Mouse (Mus musculus) olfactory bulb, adult 2 months (tissue): Measurements from ENCODE around the gene Mrps34.

Source experiments
- CTCF ChIP-seq: fragments of 200-500 bp; IDR thresholded peaks from 2 replicates; pipeline ENCODE4 v1.5.1; 2012; ENCODE audit warnings: low read depth, mild to moderate bottlenecking, low read length, moderate library complexity; ENCODE audit not compliant: insufficient read depth
- POLR2A ChIP-seq: fragments of 200-500 bp; IDR thresholded peaks from 2 replicates; pipeline ENCODE4 v1.6.1; 2012; ENCODE audit warnings: mild to moderate bottlenecking, low read depth, low read length, moderate library complexity; ENCODE audit not compliant: insufficient read depth

GRCm38 (mm10) chr17:24932431-24932830 lies 37.5 kb downstream of the Mrps34 start:
- no peak for TF ChIP-seq POLR2A
- no peak for TF ChIP-seq CTCF
